In the genomic region with DNA sequence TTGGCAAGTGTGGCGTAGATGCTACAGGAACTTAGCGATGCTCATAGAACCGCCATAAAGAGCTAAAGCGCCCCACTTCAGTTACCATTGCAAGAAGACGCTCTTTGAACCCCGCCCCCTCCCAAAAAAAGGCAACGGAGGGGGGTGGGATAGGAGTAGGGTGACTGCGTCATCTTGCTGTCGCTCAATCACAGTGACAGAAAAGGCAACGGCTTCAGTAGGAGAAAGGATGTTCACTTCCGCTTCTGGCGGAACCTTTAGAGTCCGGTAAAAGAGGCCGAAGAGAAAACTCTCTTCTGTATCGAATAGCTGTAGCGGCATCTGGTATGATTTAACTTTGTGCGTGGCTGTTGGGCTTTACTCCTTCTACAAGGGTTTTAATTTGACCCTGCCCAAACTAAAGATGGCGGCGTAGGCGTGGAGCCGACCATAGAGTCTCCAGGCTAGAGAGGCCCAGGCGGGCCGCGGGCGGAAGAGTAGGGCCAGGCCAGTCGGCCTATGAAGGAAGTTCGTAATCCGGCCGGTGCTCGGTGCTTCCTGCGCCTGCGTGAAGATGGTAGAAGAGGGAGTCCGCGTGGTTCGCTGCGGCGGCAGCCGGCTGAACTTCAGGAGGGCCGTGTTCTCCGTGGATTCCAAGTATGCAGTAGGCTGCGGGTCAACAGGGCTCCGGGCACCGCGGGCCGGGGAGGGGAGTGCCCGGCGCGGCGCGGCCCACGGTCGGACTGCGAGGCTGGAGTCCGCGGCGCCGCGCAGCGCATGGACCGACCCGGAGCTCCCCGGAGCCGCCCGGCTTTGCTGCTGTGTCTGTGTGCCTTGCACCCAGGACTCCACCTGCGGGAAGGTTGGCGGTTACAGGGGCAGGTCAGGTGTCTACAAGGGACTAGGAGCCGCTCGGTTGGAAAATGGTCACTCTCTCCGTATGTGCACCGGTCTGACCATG, we compare ENCODE assay signal across 8 mouse cellular contexts. TPM values are rescaled to one million over a fixed set of nuclear protein-coding genes. Genes with fewer than 3 reads are reported as not detected.
DNase-seq lines count a peak whose midpoint lies in the region; ATAC-seq lines count a peak whose summit lies in the region.

Gene Wdr75, plus strand, starts transcription at position 198 of the 940 bp plus-strand sequence.

- H3K9ac ChIP-seq in heart, embryonic 14.5 days (ENCODE audit: low read length): peak within 1 kb of the TSS; percentile 94
- H3K9ac ChIP-seq in liver, embryonic 13.5 days: peak within 1 kb of the TSS; percentile 89
- peak within 1 kb of the TSS; percentile 92 for H3K9ac ChIP-seq in stomach, embryonic 16.5 days (ENCODE audit: low read length)

- peak within 1 kb of the TSS; percentile 83 for H3K4me2 ChIP-seq in heart, embryonic 14.5 days (ENCODE audit: low read length)
- peak within 1 kb of the TSS; percentile 90 for H3K4me2 ChIP-seq in liver, embryonic 13.5 days
- H3K4me2 ChIP-seq in stomach, embryonic 16.5 days (ENCODE audit: low read depth, low read length): peak within 1 kb of the TSS; percentile 88

- WGBS in heart, embryonic 14.5 days: under 1% methylated on average over 70 of the region's 70 CpGs
- WGBS in liver, embryonic 13.5 days (ENCODE audit: insufficient replicate concordance): under 1% methylated on average over 68 of the region's 70 CpGs
- WGBS in stomach, embryonic 16.5 days: under 1% methylated on average over 64 of the region's 70 CpGs

- H3K27me3 ChIP-seq in heart, embryonic 14.5 days (ENCODE audit: control insufficient read depth, insufficient read depth, low read length): no peaks in the 10 kb centered on the region
- H3K27me3 ChIP-seq in liver, embryonic 13.5 days: no peaks in the 10 kb centered on the region
- no peaks in the 10 kb centered on the region for H3K27me3 ChIP-seq in stomach, embryonic 16.5 days (ENCODE audit: control insufficient read depth, insufficient read depth, low read length)

- peak; percentile 90 for DNase-seq in c-Kit-negative CD71-positive TER-119-positive erythroid progenitor cells, embryonic 14.5 days (ENCODE audit: low read depth, low spot score)
- peak; percentile 88 for DNase-seq in fibroblast of lung, adult 2 months (ENCODE audit: low read depth)
- DNase-seq in kidney, postnatal 14 days: peak; percentile 96
- DNase-seq in liver, embryonic 13.5 days: peak; percentile 88
- DNase-seq in neural tube, embryonic 10.5 days (ENCODE audit: extremely low spot score, low spot score): peak; percentile 97

- peak within 1 kb of the TSS; percentile 97 for H3K27ac ChIP-seq in heart, embryonic 14.5 days (replicated peaks in 1 of 2; ENCODE audit: control insufficient read depth in 1 of 2, insufficient read depth in 1 of 2, low read depth in 2 of 2, low read length in 2 of 2)
- H3K27ac ChIP-seq in liver, embryonic 13.5 days: peak within 1 kb of the TSS; percentile 61
- H3K27ac ChIP-seq in stomach, embryonic 16.5 days (ENCODE audit: low read length): peak within 1 kb of the TSS; percentile 98

- H3K4me3 ChIP-seq in heart, embryonic 14.5 days (ENCODE audit: control insufficient read depth in 1 of 2, insufficient read depth in 1 of 2, low read depth in 1 of 2, low read length in 2 of 2): peak within 1 kb of the TSS; percentile 92 to 93
- peak within 1 kb of the TSS; percentile 93 for H3K4me3 ChIP-seq in liver, embryonic 13.5 days (replicated peaks)
- H3K4me3 ChIP-seq in stomach, embryonic 16.5 days (replicated peaks; ENCODE audit: low read length): peak within 1 kb of the TSS; percentile 87

- H3K9me3 ChIP-seq in heart, embryonic 14.5 days (ENCODE audit: control insufficient read depth, low read length): no peaks in the 10 kb centered on the region
- no peaks in the 10 kb centered on the region for H3K9me3 ChIP-seq in liver, embryonic 13.5 days (replicated peaks)
- H3K9me3 ChIP-seq in stomach, embryonic 16.5 days (replicated peaks; ENCODE audit: control insufficient read depth, low read length): no peaks in the 10 kb centered on the region

- H3K4me1 ChIP-seq in heart, embryonic 14.5 days (ENCODE audit: control insufficient read depth in 2 of 2, insufficient read depth in 2 of 2, low read length in 2 of 2): peaks cover 0 to 8% of the 10 kb centered on the region in 2 experiments; a peak in 2 of 4 replicates
- H3K4me1 ChIP-seq in liver, embryonic 13.5 days (replicated peaks): peaks cover 22% of the 10 kb centered on the region
- H3K4me1 ChIP-seq in stomach, embryonic 16.5 days (ENCODE audit: control insufficient read depth, insufficient read depth, low read length): peaks cover 12% of the 10 kb centered on the region; the same call in 1 of the 2 replicates

- ATAC-seq in CD4-positive, CD25-positive, alpha-beta regulatory T cell, adult 4 months: peak; percentile 92
- peak; percentile 99 for ATAC-seq in heart, embryonic 14.5 days (ENCODE audit: insufficient number of reproducible peaks, insufficient read depth, low FRiP score, low read depth)
- ATAC-seq in liver, embryonic 13.5 days (ENCODE audit: low read depth): peak; percentile 99
- ATAC-seq in stomach, embryonic 16.5 days (ENCODE audit: insufficient read depth, low FRiP score): peak; percentile 99

- peaks cover 15% of the 10 kb centered on the region for H3K36me3 ChIP-seq in heart, embryonic 14.5 days (ENCODE audit: control insufficient read depth, insufficient read depth, low read length)
- peaks cover 10% of the 10 kb centered on the region; the same call in 1 of the 2 replicates for H3K36me3 ChIP-seq in liver, embryonic 13.5 days
- peaks cover 11% of the 10 kb centered on the region; the same call in 1 of the 2 replicates for H3K36me3 ChIP-seq in stomach, embryonic 16.5 days (ENCODE audit: control insufficient read depth, insufficient read depth, low read length)

RNA-seq across cellular contexts. Expression of gene Wdr75, which starts in this region (rescaled TPM):
- 10 to 100 TPM; 46.8 to 56.1 TPM for polyA plus RNA-seq in CD4-positive, CD25-positive, alpha-beta regulatory T cell, adult 4 months (2017; shearing (Covaris generic))
- polyA plus RNA-seq in heart, embryonic 14.5 days (2014; fragmentation: Nextera tagmentation; extraction: Ambion mirVana): 33.2 and 44.0 TPM in 2 replicates
- polyA plus RNA-seq in liver, embryonic 13.5 days (2015; fragmentation: Nextera tagmentation; extraction: Ambion mirVana): 60.4 and 66.7 TPM in 2 replicates
- 52.0 and 58.6 TPM in 2 replicates for polyA plus RNA-seq in stomach, embryonic 16.5 days (2015; fragmentation: Nextera tagmentation; extraction: Ambion mirVana)

Comparison
In these comparisons a context has a peak if more than half of its experiments do, and no peak if none do; other contexts are left out.
1. Peak in every context shown above with its lines: DNase-seq, ATAC-seq, H3K4me3 ChIP-seq and H3K27ac ChIP-seq.